Mouse (Mus musculus) left cerebral cortex, adult 8-10 months (tissue): ENCODE measurements around the gene Rfng. TPM values are rescaled to one million over a fixed set of nuclear protein-coding genes. Genes with fewer than 3 reads are reported as not detected.
A peak's percentile ranks its signal among the peaks of the same experiment; 100 is the strongest.
"Not testable (repeated sequence)": the region's sequence is repeated elsewhere in the genome, so short reads cannot be mapped to it uniquely, and the experiment has no call there.

Experiments used
- DNase-seq, 2 experiments: peaks; one replicate each; pipeline ENCODE4 v3.0.0; 2022; ENCODE audit warnings: low spot score in 2 of 2
- total RNA-seq, 4 experiments: library from RNA; stranded (reverse); gene quantifications; 2 replicates each; pipeline ENCODE4 v1.2.4; 2022

Rfng gene
- total RNA-seq = 10 to 100 TPM; 49.0 to 56.6 (median 52.3) TPM

DNA sequence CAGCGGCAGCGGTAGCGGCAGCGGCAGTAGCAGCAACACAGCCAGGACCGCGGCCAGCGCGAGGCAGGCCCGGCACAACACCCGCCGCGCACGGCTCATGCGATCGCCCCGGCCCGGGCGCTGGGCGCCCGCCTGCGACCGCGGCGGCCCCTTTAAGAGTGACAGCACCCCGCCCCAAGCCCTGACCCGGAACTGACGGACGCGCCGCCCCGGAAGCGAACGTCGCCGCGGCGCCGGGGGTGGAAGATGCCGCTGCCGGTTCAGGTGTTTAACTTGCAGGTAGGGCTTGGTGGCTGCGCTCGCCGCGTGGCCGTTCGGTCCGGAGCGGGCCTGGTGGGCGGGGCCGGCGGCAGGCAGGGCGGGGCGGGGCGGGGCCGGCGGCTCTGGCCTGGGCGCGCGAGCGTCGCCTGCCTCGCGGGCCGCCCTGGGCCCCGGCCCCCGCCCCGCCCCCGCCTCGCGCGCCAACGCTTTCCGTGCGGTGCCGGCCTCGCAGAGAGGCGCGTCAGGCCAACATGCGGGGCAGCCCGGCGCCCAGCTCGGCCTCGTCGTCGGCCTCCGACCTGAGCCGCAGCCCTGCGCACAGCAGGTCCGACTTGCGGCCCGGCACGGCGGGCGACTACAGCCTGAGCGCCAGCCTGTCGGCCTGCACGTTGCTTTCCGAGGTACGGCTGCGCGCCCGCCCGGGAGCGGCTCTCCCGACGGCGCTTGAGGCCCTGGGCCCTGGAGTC lies at the start of gene Rfng, which contains the start of gene Gps1:
TSS of gene Rfng (minus strand) at position 144 of the 728 bp plus-strand sequence.
TSS of gene Gps1 (plus strand) at position 209 of the 728 bp plus-strand sequence.
- peak; percentile 68 to 72 for DNase-seq

DNA sequence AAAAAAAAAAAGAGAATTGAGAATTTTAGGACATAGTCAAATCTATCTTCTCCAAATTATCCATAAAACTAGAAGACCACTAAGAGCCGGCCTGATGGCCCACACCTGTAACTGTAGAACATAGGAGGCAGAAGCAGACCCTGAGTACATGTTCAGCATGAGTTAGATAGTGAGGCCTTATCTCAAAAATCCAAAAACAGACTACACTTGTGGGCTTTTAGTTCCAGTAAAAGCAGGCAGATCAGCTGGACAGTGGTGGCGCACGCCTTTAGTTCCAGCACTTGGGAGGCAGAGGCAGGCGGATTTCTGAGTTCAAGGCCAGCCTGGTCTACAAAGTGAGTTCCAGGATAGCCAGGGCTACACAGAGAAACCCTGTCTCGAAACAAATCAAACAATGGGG lies 49.0 kb upstream of the Rfng start:
- not testable (repeated sequence) for DNase-seq

DNA sequence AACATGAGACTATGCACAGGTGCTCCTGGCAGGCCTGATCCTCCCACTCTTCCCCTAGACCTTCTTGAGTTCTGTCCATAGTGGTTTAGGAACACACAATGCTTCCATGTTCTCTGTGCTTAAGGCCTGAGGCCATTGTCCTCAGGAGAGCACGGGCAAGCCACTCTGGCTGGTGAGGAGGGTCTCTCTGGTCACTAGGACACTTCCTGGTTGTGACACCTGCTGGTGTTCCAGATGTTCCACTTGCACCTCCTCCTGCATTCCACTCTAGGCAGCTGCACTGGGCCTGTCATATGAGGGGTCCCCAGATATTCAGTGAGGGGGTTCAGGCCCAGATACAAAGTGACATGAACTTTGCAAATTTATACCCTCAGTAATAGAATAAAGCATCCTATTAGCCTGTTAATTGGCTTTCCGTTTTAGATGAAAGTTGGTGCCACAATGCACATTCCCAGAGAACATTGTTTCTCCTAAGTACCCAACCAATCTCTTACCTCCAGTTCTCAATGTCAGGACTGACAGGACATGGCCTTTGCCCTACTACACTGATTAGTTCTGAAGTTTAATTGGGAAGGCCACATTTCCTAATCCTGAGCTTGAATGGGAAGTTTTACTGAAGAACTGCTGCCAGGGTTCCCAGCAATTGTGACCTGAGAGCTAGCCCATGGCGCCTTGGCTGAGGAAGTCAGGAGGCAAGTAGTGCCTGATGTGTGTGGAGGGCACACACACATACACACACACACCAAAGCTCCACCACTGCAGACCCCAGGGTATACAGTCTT lies 47.8 kb upstream of the Rfng start:
- DNase-seq = no peak

DNA sequence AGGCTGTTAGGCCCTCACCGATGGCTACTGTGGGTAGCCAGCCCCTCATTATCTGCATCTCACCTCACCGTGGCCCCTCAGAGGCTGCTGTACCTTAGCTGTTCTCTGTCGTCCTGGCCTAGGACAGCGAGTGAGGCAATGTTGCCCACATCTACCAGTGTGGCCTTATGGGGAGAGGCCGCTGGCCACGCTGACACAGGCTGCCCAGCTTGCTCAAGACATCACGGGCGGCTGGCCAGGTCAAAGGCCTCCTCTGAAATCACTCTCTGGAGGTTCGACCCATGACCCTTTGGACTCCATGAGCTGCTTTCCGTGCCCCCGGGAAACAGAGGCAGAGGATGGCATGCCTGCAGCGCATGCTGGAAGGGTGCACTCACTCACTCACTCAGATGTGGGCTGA lies 46.7 kb upstream of the Rfng start:
- DNase-seq = no peak

DNA sequence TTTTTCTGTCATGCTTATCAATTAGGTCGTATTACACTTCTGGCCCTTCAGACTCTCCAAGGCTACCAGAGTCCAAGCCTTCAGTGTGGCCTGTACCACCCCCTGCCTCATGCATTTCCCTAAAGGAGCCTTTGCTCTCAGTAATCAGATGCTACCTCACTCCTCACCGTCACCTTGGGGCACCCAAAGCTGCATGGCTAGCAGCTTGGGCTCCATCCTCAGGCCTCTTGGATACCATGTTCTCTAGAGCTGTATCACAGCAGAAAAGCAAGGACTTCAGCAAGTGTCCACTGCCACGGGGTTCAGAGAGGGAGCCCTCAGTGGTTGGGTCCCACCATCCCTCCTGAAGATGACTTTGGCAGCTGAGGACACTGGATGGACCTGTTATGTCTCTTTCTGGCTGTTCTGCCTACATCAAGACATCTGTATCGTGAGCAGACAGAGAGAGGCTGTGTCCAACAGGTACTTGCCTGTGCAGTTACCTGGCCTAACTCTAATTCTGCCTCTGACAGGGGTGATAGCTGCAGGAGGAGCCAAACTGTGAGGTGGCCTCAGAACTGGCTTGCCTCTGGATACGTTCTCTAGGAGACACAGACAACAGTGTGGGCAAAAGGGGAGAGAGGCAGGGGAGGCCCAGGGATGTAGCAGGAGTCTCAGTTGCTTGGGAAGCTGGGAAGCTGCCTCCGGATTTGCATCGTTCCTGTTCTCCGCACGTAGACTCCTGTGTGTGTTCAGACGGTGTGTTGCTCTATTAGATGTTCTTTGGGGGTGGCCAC lies 45.9 kb upstream of the Rfng start:
- no peak for DNase-seq

DNA sequence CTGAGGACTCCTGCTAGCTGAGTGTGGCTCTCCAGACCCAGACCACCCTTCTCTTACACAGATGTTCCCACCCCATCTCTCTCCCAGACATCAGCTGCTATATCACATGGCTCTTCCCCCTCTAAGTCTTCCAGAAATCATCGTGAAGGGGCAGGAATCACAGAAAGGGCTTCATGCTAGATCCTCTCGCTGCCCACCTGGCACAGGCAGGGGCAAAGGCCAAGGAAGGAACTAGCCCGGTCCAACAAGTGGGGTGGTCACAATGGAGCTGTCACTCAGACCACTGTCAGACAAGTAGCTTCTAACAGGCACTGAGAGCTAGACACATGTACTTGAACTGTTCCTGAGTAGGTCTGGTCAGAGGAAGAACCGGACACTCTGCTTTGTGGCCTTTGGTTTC lies 44.4 kb upstream of the Rfng start:
- no peak for DNase-seq

DNA sequence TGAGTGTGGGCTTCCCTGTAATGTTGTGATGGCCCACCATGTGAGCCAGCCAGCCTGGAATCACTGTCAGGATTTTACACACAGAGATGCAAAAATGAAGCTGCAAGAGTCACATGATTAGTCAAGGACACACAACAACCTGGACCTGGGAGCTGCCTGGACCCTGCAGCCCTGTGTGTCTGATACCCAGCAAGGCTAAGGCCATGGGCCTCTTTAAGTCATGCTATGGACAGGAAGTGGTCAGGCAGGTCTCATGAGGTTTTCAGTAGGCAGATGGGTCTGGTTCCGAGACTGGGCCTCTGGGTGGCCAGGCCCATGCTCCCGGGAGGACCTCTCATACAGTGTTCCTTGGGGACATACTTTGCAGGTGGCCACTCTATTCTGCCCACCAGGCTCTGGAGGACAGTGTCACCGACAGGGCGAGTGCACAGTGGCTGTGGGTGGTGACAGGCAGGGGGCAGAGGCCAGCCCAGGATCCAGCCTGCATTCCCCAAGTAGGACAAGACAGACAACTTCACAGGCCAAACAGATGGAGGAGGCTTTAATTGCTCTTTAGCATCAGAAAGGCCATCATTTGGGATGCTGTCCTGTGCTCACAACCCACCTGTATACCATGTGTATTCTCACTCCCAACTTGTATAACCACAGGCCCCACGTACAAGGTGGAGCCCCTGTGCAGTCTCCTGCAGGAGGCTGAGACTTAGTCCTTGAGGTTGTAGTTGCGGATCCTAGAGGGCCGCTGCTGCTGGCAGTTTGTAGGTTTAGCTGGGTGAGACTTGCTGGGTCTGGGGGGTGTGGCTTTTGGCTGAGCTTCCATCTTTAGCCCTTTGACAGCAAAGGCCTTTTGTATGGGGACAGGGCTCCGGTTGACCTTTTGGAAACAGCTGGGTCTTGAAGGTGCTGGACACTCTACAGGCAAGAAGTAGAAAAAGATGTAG lies 42.3 kb upstream of the Rfng start:
- no peak for DNase-seq

DNA sequence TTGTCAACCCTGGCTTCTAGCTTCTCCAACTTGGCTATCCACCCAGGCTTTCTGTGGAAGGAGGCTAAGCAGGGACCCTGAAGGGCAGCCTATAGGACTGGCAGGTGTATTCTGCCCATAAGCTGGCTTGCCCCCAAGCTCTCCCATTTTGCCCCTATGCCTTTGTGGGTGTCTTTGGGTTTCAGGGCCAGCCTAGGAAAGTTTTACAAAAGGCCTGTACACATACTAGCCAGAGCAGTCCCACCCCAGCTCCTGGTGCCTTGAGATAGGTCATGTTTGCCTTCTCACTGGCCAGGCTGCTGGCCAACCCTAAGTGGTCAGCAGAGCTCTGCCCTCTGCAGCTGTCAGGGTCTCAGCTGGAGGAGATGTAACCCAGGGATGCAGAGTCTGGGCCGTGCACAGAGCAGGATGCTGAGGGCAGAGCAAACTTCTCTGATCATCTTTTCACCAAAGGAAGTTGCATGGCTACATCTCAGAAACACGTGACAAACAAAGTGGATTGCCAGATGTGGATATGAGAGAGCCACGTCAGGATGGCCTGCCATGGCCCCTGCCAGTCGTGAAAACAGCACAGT lies 41.4 kb upstream of the Rfng start:
- no peak for DNase-seq

DNA sequence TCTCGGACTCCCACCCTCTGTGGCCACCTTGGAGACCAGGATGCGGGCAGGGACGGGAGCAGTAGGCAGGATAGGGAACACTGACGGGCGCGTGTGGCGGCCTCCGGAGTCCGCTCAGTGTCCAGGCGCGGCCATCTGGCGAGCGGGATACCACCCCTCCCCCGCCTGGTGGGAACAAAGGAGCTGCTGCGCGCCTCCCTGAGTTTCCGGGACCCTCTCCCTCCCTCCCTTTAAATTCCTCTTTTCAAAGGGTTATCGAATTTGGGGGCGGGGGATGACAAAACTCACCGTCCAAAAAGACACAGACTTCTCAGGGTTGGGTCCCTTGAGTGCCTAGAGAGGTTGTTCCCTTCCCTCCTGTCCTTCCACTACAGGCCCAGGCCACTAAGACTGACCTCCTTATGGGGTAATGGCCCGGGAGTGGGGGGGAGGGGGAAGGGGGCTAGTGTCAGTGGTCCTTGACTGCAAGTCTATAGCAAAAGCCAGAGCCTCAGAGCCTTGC lies 40.8 kb upstream of the Rfng start:
- DNase-seq = no peak

DNA sequence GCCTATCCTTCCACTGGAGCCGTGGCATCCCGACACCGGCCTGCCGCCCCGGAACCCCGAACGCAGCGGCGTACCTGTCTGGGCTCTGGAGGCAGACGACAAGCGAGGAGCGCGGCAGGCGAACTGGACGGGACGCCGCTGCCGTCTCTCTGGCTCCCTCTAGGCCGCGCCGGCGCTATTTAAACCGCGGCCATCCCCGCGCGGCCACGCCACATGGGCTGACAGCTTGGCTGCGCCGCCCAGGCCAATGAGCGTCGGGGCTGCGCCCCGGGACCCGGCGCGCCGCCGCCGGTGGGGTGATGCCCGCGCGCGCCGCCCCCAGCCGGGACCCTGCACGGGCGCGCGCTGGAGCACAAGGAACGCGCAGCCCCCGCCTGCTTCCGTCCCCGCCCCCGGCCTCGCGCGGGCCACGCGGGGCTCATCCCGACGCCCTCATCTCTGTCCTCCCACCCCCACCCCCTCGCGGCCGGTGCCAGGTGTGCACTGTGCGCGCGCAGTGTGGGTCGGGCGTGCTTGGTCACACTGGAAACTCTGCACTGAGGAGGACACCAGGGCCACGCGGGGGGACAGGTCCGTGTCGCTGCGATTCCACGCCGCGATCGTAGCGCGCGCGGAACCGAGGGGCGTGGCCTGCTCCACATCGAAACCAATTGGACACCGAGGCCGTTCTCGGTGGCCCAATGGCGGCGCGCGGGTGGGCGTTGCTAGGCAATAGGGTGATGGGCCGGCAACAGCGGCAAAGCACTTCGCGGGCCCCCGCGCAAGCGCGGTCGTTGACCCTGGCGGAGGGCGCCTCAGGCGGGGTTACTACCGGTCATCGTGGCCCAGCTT lies 40.2 kb upstream of the Rfng start, which contains the start of gene Fasn:
TSS of gene Fasn (minus strand) at position 592 of the 831 bp plus-strand sequence.
- DNase-seq = peak; percentile 96 to 98

DNA sequence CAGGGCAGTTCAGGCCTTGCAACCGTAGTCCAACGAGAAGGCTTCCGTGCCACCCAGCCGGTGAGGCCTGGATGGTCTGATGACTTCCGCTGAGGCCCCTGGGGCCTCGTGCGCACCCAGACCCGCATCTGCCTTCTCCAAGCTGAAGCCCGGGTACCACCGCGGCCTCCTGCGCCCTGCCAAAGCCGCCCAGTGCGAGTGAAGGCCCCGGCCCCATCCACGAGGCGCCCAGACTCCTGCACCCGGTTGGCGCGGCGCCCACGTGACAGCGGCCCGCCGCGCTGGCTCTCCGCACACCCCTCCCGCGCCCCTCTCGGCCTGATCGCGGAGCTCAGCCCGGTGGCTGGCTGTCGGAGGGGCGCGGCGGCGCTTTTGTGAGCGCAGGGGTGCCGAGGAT lies 39.5 kb upstream of the Rfng start:
- peak in 1 of 2 experiments; percentile 59 for DNase-seq

DNA sequence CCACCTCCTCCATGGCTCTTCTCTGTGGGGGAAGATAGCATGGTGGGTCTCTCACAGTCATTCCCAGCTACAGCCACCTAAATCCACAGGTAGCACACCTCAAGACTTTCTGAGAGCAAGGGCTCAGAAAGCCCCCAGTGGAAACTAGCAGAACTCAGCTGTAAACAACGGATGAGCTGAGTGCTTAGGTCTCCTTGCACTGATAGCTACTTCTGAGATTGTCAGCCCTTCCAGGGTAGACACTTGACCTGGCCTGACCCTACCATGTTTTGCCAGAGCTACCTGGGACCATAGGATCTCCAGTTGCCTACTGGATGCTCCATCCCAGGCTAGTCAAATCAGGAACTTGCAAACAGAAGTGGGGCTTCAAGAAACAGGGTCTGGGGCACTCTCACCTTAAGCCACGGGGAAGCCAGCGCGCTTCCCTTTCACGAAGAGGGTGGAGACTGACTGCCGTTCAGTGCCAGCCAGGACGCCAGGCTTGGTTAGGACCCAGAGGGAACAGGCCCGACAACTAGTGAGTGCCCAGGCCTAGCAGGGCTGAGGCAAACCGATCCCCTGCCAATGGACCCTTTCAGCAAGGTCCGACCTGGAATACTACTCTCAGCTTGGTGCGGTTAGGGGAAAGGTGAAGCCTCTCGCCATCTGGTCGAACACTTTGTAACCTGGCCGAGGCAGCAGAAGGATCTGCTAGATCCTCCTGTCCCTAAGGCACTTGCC lies 39.0 kb upstream of the Rfng start:
- no peak for DNase-seq

DNA sequence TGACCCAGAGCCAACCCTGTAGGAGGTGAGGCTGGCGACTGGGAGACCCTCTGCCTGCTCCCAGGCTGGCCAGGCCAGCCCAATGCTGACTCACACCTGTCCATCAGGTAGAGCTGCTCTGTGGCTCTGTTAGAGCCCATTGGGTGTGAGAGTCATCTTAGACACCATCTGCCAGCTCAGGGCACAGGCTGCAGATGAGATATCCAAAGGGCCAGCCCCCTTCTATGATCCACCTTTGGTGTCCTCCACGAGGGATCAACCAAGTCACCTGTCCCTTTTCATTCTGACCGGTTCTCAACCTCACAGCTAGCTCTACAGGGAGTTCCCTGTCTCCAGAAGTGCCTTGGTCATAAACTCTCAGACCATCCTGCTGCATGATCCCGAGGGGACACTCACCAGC lies 38.3 kb upstream of the Rfng start:
- DNase-seq = no peak

DNA sequence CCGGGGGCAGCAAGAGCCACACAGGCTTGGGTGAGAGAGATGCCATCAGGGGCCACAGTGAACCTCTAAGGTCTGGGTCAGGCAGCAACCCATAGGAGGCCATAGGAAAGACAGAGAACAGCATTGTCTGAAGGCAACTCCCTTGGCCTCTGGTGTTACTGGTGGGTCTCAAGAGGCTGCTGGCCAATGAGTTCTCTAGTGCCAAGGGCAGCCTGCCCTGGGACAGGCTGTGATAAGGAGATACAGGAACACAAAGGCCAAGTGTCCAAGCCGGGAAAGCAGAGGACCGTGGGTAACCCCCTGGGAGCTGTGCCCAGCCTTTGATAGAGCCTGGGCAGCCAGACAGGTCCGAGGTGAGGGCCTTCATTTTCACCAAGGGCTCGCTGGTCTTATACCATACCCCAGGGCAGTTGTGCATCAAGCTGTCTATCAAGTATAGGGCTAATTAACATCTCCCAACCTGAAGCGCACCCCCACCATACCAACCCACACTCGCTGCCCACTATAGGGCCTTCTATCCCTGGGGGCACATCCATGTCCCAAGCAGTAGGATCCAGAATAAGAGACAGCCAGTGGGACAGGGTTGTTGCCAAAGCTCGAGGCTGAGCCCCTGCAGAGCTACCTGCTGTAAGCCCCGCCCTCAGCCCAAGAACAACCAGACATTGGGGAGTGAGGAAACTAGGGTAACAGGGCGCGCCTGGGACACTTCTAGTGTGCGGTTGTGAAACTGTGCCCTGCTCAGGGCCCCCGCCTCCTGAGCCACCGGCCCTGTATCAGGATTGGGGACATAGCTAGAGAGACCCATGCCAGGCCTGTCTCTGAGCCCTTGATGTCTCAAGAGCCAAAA lies 37.3 kb upstream of the Rfng start:
- no peak for DNase-seq

DNA sequence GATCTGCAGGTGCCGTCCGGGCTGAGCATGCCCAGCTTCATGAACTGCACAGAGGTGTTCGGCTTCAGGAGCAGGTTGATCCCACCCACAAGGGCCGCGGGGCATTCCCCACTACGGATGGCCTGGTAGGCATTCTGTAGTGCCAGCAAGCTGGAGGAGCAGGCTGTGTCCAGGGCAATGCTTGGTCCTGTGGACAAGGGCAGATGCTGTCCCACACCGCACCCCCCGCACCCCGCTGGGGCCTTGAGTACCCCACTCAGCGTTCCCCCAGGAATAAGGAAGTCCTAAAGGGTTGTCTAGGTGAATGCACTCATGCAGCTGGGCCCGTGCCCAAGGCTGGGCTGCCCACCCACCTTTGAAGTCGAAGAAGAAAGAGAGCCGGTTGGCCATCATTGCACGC lies 36.5 kb upstream of the Rfng start:
- no peak for DNase-seq

DNA sequence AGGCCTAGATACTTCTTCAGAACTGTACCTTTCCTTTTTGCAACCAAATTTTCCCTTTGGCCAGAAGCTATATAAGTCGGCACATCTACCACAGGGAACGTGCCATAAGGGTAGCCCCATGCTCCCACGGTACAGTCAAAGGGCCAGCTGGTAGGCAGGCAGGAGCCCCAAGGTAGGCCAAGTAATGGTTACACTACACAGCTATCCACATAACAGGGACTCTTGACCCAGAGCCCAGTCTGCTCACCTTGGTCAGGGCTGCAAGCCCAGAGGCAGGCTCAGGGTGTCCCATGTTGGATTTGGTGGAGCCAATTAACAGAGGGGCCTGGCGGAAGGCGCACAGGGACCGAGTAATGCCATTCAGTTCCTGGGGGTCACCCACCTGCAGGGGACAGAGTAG lies 35.5 kb upstream of the Rfng start:
- DNase-seq = no peak

DNA sequence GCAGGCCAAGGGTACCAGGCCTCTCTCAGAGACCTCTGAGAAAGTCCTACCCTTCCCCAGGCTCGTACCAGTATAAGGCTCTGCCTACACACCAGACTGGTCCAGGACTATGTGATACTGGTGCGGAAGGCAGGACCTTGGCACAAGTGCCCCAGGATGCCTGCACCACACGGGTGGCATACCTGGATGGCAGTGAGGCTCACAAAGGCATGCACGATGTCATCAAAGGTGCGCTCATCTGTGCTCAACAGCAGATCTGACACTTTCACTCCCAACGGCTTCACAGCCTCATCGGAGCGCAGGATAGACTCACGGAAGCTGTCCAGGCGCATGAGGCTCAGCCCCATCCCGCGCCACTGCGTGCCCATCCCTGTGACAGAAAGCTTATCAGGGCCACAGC lies 34.2 kb upstream of the Rfng start:
- no peak for DNase-seq

DNA sequence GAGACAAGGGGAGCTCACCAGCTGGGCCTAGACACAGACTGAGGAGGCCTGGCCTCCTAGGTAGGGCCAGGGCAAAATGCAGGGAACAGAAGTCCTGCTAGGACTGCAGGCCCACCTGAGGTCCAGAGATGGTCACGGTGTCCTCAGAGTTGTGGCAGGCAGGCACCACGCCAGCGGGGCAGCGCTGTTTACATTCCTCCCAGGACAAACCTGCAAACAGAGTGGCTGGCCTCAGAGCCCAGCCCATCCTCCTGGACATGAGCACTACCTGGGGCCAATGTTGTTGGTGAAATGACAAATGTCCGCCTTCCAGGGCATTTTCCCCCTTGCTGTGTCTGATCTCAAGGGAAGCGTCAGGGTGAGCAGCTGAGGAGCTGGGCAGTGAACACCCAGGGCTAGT lies 33.4 kb upstream of the Rfng start:
- no peak for DNase-seq
